Mouse (Mus musculus) ES-Bruce4 (cell line): ENCODE results near the gene Ror2.

Experiments
- CTCF ChIP-seq: IDR thresholded peaks from one replicate; pipeline ENCODE4 v1.8.1; 2011; ENCODE audit warnings: low read depth, low read length
- EP300 ChIP-seq: IDR thresholded peaks from 2 replicates; pipeline ENCODE4 v1.6.1; 2011; ENCODE audit warnings: low read depth, low read length; ENCODE audit not compliant: insufficient read depth
- POLR2A ChIP-seq: IDR thresholded peaks from one replicate; pipeline ENCODE4 v1.8.1; 2011; ENCODE audit warnings: low read length; ENCODE audit not compliant: insufficient read depth

- TF ChIP-seq CTCF (no peak), EP300 (no peak), POLR2A (no peak)
These were observed 19.4 kb downstream of the Ror2 start for GRCm38 (mm10) chr13:53266543-53266951.
